Mouse (Mus musculus) ES-E14 (cell line): ENCODE measurements around the gene Arl6ip4. TPM values are rescaled to one million over a fixed set of nuclear protein-coding genes. Genes with fewer than 3 reads are reported as not detected.

Experiments used
- DNase-seq: peaks from one replicate; pipeline ENCODE4 v3.0.0-alpha.2; 2013; ENCODE audit warnings: low read depth, low spot score
- H3K27ac ChIP-seq: 2 replicates; pipeline ENCODE4 v1.5.1; 2012; ENCODE audit warnings: low read depth, mild to moderate bottlenecking, low read length, moderate library complexity, mixed read lengths; ENCODE audit not compliant: poor library complexity, insufficient read depth, severe bottlenecking
- H3K36me3 ChIP-seq: 2 replicates; pipeline ENCODE4 v1.6.1; 2012; ENCODE audit warnings: mild to moderate bottlenecking, low read length, moderate library complexity, mixed read lengths; ENCODE audit not compliant: control insufficient read depth, poor library complexity, insufficient read depth, severe bottlenecking
- H3K4me1 ChIP-seq, 2 experiments: fragments of 150-350 bp in 1 of 2; sonication (generic) in 1 of 2; 2 replicates each; pipeline ENCODE4 v1.6.1; 2012; ENCODE audit warnings: low read length in 2 of 2, mild to moderate bottlenecking in 1 of 2, mixed read lengths in 1 of 2; ENCODE audit not compliant: control insufficient read depth in 2 of 2, insufficient read depth in 2 of 2, poor library complexity in 1 of 2
- H3K4me3 ChIP-seq, 2 experiments: fragments of 150-350 bp in 1 of 2; sonication (generic) in 1 of 2; 2 replicates each; pipeline ENCODE4 v1.5.1; 2012; ENCODE audit warnings: low read length in 2 of 2, low read depth in 1 of 2, mild to moderate bottlenecking in 1 of 2, mixed read lengths in 1 of 2; ENCODE audit not compliant: insufficient read depth in 1 of 2, poor library complexity in 1 of 2, severe bottlenecking in 1 of 2
- H3K9ac ChIP-seq: 2 replicates; pipeline ENCODE4 v1.6.1; 2012; ENCODE audit warnings: low read depth, mild to moderate bottlenecking, low read length, mixed read lengths; ENCODE audit not compliant: poor library complexity, insufficient read depth, severe bottlenecking
- H3K9me3 ChIP-seq: fragments of 150-350 bp; sonication (generic); 2 replicates; pipeline ENCODE4 v1.6.1; 2012; ENCODE audit warnings: low read depth, mild to moderate bottlenecking, low read length; ENCODE audit not compliant: control insufficient read depth, insufficient read depth
- CHD2 ChIP-seq: IDR thresholded peaks from 2 replicates; pipeline ENCODE4 v1.6.1; 2014; ENCODE audit warnings: mild to moderate bottlenecking, low read depth, low read length, inconsistent platforms
- HCFC1 ChIP-seq: IDR thresholded peaks from 2 replicates; pipeline ENCODE4 v1.6.1; 2012; ENCODE audit warnings: low read length, inconsistent platforms, borderline replicate concordance; ENCODE audit not compliant: insufficient read depth
- MAFK ChIP-seq: IDR thresholded peaks from 2 replicates; pipeline ENCODE4 v1.6.1; 2014; ENCODE audit warnings: mild to moderate bottlenecking, low read depth, low read length, inconsistent platforms; ENCODE audit not compliant: insufficient read depth
- ZC3H11A ChIP-seq: IDR thresholded peaks from 2 replicates; pipeline ENCODE4 v1.6.1; 2012; ENCODE audit warnings: low read depth, mild to moderate bottlenecking, inconsistent platforms, low read length, borderline replicate concordance
- ZNF384 ChIP-seq: IDR thresholded peaks from 2 replicates; pipeline ENCODE4 v1.6.1; 2012; ENCODE audit warnings: low read depth, low read length, inconsistent platforms
- in situ Hi-C, 2 experiments: fragments of 600-800 bp; cut with MboI; formaldehyde crosslinking; loops; one replicate each; pipeline ENCODE4 v1.15.1; 2025; ENCODE audit warnings: low sequenced_read_pairs in 2 of 2, inconsistent platforms in 1 of 2; ENCODE audit not compliant: unreplicated experiment in 2 of 2
- total RNA-seq: library from RNA; depleted of rRNA; stranded (reverse); fragments of 300-350 nt; gene quantifications from 2 replicates; pipeline ENCODE4 v1.2.3, GENCODE M21; 2012; rRNA removed

Arl6ip4 gene
- total RNA-seq, result 33.1 and 37.9 TPM in 2 replicates

- H3K27ac ChIP-seq, result peak within 1 kb of the TSS; percentile 59; the same call in 1 of the 2 replicates
- in situ Hi-C loops, result no loop called here
- H3K4me1 ChIP-seq, result peaks cover 0 to 19% of the 10 kb centered on the region in 2 experiments; a peak in 2 of 4 replicates
- no peaks in the 10 kb centered on the region; the same call in 1 of the 2 replicates for H3K9me3 ChIP-seq
- TF ChIP-seq CHD2 (no peak), MAFK (no peak), ZC3H11A (no peak), HCFC1 (peak; percentile 87)
- peak within 1 kb of the TSS; percentile 97 to 100 for H3K4me3 ChIP-seq
- no peak for DNase-seq
- H3K9ac ChIP-seq, result peak within 1 kb of the TSS; percentile 100
- peaks cover 18% of the 10 kb centered on the region for H3K36me3 ChIP-seq
Observed at GRCm38 (mm10) chr5:124115990-124116845, at the start of gene Arl6ip4. Arl6ip4 (plus strand) TSS chr5:124116089.

- DNase-seq, result no peak
- in situ Hi-C loops, result no loop called here
- TF ChIP-seq HCFC1 (no peak), ZNF384 (no peak), ZC3H11A (no peak), CHD2 (no peak), MAFK (no peak)
- no peak overlapping the region for H3K4me3 ChIP-seq
- no peak overlapping the region for H3K27ac ChIP-seq
- no peaks in the 10 kb centered on the region for H3K9me3 ChIP-seq
- no peaks in the 10 kb centered on the region for H3K36me3 ChIP-seq
- no peaks in the 10 kb centered on the region for H3K4me1 ChIP-seq
- no peak overlapping the region for H3K9ac ChIP-seq
Observed at GRCm38 (mm10) chr5:124069657-124070056, 46.2 kb upstream of the Arl6ip4 start.

- Histone ChIP-seq H3K4me3 (no peak overlapping the region), H3K9me3 (no peaks in the 10 kb centered on the region), H3K4me1 (peaks cover 0 to 14% of the 10 kb centered on the region in 2 experiments; a peak in 2 of 4 replicates), H3K9ac (no peak overlapping the region), H3K27ac (no peak overlapping the region), H3K36me3 (no peaks in the 10 kb centered on the region)
- DNase-seq, result no peak
- in situ Hi-C loops, result no loop called here
- TF ChIP-seq ZC3H11A (no peak), CHD2 (no peak), ZNF384 (no peak), MAFK (no peak), HCFC1 (no peak)
Observed at GRCm38 (mm10) chr5:124073682-124074081, 42.2 kb upstream of the Arl6ip4 start.

- TF ChIP-seq MAFK (no peak), CHD2 (no peak), ZC3H11A (no peak), HCFC1 (no peak), ZNF384 (no peak)
- Histone ChIP-seq H3K9me3 (no peaks in the 10 kb centered on the region), H3K36me3 (no peaks in the 10 kb centered on the region), H3K27ac (no peak overlapping the region), H3K4me1 (peaks cover 0 to 14% of the 10 kb centered on the region in 2 experiments; a peak in 2 of 4 replicates), H3K9ac (no peak overlapping the region), H3K4me3 (no peak overlapping the region)
- DNase-seq, result no peak
- in situ Hi-C loops, result no loop called here
Observed at GRCm38 (mm10) chr5:124074845-124075307, 41.0 kb upstream of the Arl6ip4 start.
